Mouse (Mus musculus) lung, adult 2 months (tissue): ENCODE results near the gene Gm9008.

Experiments
- CTCF ChIP-seq: fragments of 200-500 bp; IDR thresholded peaks from 2 replicates; pipeline ENCODE4 v1.5.1; 2011; ENCODE audit warnings: mild to moderate bottlenecking, low read length, control low read depth; ENCODE audit not compliant: insufficient read depth
- POLR2A ChIP-seq: fragments of 200-500 bp; IDR thresholded peaks from 2 replicates; pipeline ENCODE4 v1.6.1; 2011; ENCODE audit warnings: low read depth, mild to moderate bottlenecking, control low read depth, low read length, borderline replicate concordance; ENCODE audit errors: extremely low read depth

DNA sequence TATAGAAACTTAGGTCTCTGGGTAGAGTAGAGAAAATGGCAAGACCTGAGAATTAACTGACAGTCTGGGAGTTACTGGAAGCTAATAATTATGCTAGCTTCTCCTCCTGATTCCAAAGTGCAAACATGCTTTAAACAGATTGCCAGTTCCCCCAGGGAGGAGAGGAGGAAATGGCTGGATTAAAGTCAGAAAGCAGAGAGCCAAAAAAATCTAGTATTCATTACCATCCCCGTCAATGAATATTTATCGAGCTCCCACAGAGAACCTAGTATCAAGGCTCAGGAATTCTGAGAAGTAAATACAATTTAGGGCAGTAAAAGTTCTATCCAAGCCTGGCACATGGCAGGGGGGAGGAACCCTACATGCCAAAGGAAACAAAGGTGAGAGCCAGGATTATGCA, 29.4 kb downstream of the Gm9008 start:
- TF ChIP-seq POLR2A (no peak), CTCF (no peak)
